Mouse (Mus musculus) stomach, embryonic 14.5 days (tissue): ENCODE results near the gene Dpp9. TPM values are rescaled to one million over a fixed set of nuclear protein-coding genes. Genes with fewer than 3 reads are reported as not detected.

Source experiments
- ATAC-seq: fragments of 200-750 bp; cut with Nextera tagmentation; 2 replicates; pipeline ENCODE4 v1.8.0; 2017; ENCODE audit warnings: low read depth, moderate TSS enrichment; ENCODE audit not compliant: insufficient number of reproducible peaks, insufficient read depth, low FRiP score
- H3K27ac ChIP-seq: fragments of 300-500 bp; sonication (generic); 2 replicates; pipeline ENCODE4 v1.5.1; 2014; ENCODE audit warnings: mild to moderate bottlenecking, low read length, moderate library complexity, mixed read lengths
- H3K27me3 ChIP-seq: fragments of 300-500 bp; sonication (generic); 2 replicates; pipeline ENCODE4 v1.6.1; 2014; ENCODE audit warnings: low read length, control low read depth, mixed read lengths; ENCODE audit not compliant: control insufficient read depth, insufficient read depth
- H3K36me3 ChIP-seq: fragments of 300-500 bp; sonication (generic); 2 replicates; pipeline ENCODE4 v1.6.1; 2014; ENCODE audit warnings: mild to moderate bottlenecking, control low read depth, low read length, moderate library complexity, mixed read lengths; ENCODE audit not compliant: control insufficient read depth, insufficient read depth
- H3K4me1 ChIP-seq: fragments of 300-500 bp; sonication (generic); 2 replicates; pipeline ENCODE4 v1.6.1; 2014; ENCODE audit warnings: low read length, control low read depth, mixed read lengths; ENCODE audit not compliant: control insufficient read depth, insufficient read depth
- H3K4me2 ChIP-seq: fragments of 300-500 bp; sonication (generic); replicated peaks from 2 replicates; pipeline ENCODE4 v1.6.1; 2014; ENCODE audit warnings: low read depth, low read length, control low read depth
- H3K4me3 ChIP-seq: fragments of 300-500 bp; sonication (generic); 2 replicates; pipeline ENCODE4 v1.5.1; 2014; ENCODE audit warnings: low read depth, low read length, control low read depth
- H3K9ac ChIP-seq: fragments of 300-500 bp; sonication (generic); replicated peaks from 2 replicates; pipeline ENCODE4 v1.6.1; 2014; ENCODE audit warnings: low read depth, mild to moderate bottlenecking, control low read depth, low read length, moderate library complexity, mixed read lengths
- H3K9me3 ChIP-seq: fragments of 300-500 bp; sonication (generic); 2 replicates; pipeline ENCODE4 v1.6.1; 2016; ENCODE audit warnings: low read depth, low read length, control low read depth; ENCODE audit not compliant: control insufficient read depth
- WGBS: fragments of 180-500 bp; shearing (Covaris S2); extraction: QIAGEN DNeasy Blood & Tissue Kit; methylation state at CpG from one replicate; pipeline ENCODE4 v1.1.7; 2014; 5-methylcytosine and 5-hydroxymethylcytosine counted together
- polyA plus RNA-seq: library from polyadenylated mRNA; unstranded; fragments of >200 nt; fragmentation: Nextera tagmentation; extraction: Ambion mirVana; gene quantifications from 2 replicates; pipeline ENCODE4 v1.2.1, GENCODE M21; 2014

Dpp9 gene
- polyA plus RNA-seq, 1 experiment from 2014 or later: 30.2 TPM

DNA sequence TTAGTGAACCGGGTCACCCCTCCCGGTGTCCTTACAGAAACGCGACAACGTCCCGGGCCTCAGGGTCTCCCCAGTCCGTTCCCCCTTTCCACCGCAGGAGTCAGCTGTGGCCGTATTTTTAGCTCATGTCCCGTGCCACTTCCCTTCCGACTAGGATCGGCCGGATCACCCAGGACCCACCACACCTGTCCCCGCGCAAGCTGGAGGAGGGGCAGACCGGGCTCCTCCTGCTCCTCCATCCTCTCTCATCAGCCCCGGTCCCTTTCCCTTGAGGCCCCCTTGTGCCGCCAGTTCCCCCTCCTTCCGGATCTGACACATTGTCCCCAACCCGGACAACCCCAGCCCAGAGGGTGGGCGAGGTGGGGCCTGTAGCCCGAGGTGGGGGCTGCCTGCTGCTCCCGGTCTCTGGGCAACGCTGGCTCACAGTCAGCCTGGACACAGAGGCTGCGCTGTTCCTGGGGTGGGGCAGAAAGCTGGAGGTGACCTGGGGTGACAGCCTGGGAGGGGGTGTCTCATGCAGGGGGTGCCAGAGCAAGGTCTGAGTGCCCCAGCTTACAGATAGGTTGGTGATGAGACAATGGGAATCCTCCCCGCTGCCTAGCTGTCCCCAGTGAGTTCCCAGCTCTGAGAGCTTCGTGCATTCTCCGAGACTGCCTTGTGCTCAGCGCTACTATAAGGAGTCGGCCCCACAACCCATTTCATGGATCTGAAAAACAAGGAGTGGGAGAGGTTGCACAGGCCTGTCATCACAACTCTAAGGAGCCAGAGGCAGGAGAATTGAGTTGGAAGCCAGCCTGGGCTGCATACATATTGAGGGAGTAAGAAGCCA, 69.7 kb downstream of the Dpp9 start:
- Histone ChIP-seq H3K36me3 (no peaks in the 10 kb centered on the region), H3K9ac (no peak overlapping the region), H3K4me2 (peak overlapping the region; percentile 31), H3K4me3 (peak overlapping the region; percentile 20; the same call in 1 of the 2 replicates), H3K27ac (no peak overlapping the region), H3K27me3 (peaks cover 19% of the 10 kb centered on the region), H3K9me3 (no peaks in the 10 kb centered on the region), H3K4me1 (0 out of 2 replicates have a peak, but pooled peaks cover 3% of the 10 kb centered on the region)
- ATAC-seq: no peak
- 3% methylated on average over 30 of the region's 30 CpGs for WGBS

DNA sequence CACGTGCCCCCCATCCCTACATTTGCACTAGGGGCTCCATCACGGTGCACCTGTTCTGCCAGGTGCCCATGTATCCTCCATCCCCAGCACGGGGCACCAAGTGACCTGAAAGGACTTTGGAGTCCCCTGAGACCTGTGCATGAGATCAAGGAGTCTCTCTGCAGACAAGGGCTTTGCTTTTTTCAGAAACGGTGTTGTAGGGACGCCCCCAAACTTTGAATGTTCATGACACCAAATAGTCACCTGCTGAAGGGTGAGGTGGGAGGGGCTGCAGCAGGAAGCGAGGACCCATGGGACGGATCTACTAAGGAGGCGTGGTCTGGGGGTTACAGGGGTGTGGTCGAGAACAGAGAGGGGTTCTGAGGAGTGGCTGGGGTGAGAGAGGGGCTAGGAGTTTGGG, 70.4 kb downstream of the Dpp9 start:
- Histone ChIP-seq H3K4me3 (peak overlapping the region; percentile 20; the same call in 1 of the 2 replicates), H3K36me3 (no peaks in the 10 kb centered on the region), H3K9ac (no peak overlapping the region), H3K4me2 (peak overlapping the region; percentile 31), H3K27ac (no peak overlapping the region), H3K4me1 (no peaks in the 10 kb centered on the region), H3K27me3 (peaks cover 19% of the 10 kb centered on the region), H3K9me3 (no peaks in the 10 kb centered on the region)
- WGBS: 21% methylated on average over 9 of the region's 9 CpGs
- ATAC-seq: no peak

DNA sequence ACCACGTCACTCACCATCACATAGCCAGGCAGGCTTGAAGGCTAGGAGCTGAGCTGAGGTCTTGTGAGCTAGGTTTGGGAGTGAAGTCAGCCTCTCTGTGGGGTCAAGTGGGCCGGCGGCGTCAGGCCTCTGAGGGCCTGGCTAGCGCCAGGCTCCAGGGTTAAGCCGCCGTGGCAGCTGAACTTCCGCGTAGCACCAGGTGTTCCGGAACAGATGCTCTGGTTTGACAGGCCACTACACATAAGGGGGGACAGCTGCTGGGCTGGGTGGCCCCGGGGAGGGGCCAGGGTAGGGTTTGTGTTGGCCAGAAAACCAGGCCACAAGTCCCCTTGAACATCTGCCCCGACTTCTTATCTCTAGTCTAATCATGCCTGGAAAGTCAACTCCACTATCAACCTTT, 71.3 kb downstream of the Dpp9 start:
- peaks cover 19% of the 10 kb centered on the region for H3K27me3 ChIP-seq
- H3K4me3 ChIP-seq: no peak overlapping the region
- 0 out of 2 replicates have a peak, but pooled peaks cover under 1% of the 10 kb centered on the region for H3K4me1 ChIP-seq
- 47% methylated on average over 12 of the region's 12 CpGs for WGBS
- no peak overlapping the region for H3K4me2 ChIP-seq
- ATAC-seq: no peak
- no peak overlapping the region for H3K27ac ChIP-seq
- no peak overlapping the region for H3K9ac ChIP-seq
- H3K36me3 ChIP-seq: no peaks in the 10 kb centered on the region
- H3K9me3 ChIP-seq: no peaks in the 10 kb centered on the region

DNA sequence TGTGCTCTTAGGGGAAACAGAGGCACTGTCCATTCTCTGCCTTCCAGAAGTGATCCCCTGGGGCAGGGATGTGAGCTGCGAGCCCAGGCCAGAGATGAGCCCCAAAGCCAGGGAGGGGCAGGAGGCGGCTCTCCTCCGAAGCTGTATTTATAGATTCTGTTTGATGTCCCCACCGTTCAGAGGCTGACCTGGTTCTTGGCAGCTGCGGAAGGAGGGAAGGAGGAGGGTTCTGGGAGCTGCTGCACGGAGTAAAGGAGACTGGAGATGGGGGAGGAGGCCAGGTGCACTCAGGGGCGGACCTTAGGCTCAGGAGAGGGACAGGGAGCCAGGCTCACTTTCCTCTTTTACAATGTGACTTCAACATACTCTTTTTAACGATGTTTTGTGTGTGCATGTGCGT, 72.6 kb downstream of the Dpp9 start:
- H3K4me3 ChIP-seq: no peak overlapping the region
- peaks cover 8% of the 10 kb centered on the region; the same call in 1 of the 2 replicates for H3K4me1 ChIP-seq
- no peaks in the 10 kb centered on the region for H3K9me3 ChIP-seq
- H3K27me3 ChIP-seq: peaks cover 27% of the 10 kb centered on the region
- no peak overlapping the region for H3K27ac ChIP-seq
- no peaks in the 10 kb centered on the region for H3K36me3 ChIP-seq
- H3K4me2 ChIP-seq: no peak overlapping the region
- ATAC-seq: no peak
- WGBS: 26% methylated on average over 9 of the region's 9 CpGs
- no peak overlapping the region for H3K9ac ChIP-seq

DNA sequence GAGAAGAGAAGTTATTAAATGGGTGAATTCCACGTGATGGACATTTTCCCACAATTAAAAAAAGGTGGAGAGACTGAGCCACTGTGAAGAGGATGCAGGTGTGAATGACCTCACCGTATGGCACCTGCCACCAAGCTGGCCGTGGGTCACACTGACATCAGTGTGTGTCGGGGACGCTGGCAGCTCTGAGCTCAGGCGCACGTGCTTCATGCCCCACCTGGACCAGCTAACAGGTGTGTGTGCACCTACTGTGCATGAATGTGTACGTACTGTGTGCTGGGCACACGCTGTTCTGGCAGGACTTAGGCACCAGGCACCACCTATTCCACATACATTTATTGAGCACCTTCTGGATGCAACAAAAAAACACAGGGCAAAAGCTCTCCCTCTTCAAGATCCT, 74.2 kb downstream of the Dpp9 start:
- Histone ChIP-seq H3K4me2 (no peak overlapping the region), H3K9ac (no peak overlapping the region), H3K27me3 (peaks cover 38% of the 10 kb centered on the region), H3K4me1 (peaks cover 11% of the 10 kb centered on the region; the same call in 1 of the 2 replicates), H3K36me3 (no peaks in the 10 kb centered on the region), H3K4me3 (no peak overlapping the region), H3K9me3 (no peaks in the 10 kb centered on the region), H3K27ac (no peak overlapping the region)
- ATAC-seq: no peak
- 68% methylated on average over 9 of the region's 9 CpGs for WGBS

DNA sequence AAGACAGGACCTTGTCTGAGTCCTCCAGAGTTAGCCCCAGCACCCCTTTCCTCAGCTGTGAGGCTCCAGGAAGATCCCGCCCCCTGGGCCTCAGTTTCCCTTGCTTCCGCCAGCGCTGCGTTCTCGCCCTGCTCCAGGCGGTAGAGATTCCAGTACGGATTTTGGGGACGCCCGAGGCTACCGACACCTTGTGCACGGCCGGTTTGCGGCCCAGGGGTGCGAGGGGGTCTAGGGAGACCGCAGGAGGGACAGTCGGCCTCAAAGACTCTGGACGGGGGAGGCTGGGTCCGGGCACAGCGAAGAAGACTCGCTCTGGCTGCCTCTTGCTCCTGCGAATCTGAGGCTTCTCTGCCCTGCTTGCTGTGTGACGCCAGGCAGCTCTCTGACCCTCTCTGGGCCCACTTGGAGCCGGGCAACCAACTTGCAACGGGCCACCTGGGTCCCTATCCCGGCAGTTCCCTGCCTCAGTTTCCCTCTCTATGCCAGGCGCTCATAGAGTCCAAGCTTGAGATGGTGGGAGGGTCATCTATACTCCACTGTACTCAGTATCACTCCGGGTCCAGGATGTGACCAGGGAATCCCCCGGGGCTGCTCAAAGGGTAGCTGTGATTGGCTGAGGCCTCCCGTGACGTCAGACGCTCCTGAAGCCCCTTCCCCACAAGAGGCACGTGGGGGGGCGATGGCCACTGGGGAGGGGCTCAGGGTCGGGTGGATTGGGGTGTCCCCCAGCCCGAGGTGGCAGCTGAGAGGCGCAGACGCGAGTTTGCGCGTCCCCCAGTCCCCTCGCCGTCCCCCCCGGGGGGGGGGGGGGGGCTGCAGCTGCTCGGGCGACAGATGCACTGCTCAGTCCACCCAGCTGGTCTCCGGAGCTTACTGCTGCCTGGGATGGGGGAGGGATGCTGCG, 76.8 kb downstream of the Dpp9 start:
- Histone ChIP-seq H3K9ac (0 out of 2 replicates have a peak overlapping the region, but pooled peaks have one; percentile 18), H3K4me2 (peak overlapping the region; percentile 70), H3K36me3 (no peaks in the 10 kb centered on the region), H3K27ac (no peak overlapping the region), H3K4me1 (peaks cover 15% of the 10 kb centered on the region; the same call in 1 of the 2 replicates), H3K4me3 (peak overlapping the region; percentile 35), H3K9me3 (no peaks in the 10 kb centered on the region), H3K27me3 (peaks cover 28% of the 10 kb centered on the region)
- peak; percentile 19; the same call in 1 of the 2 replicates for ATAC-seq
- under 1% methylated on average over 41 of the region's 47 CpGs for WGBS

DNA sequence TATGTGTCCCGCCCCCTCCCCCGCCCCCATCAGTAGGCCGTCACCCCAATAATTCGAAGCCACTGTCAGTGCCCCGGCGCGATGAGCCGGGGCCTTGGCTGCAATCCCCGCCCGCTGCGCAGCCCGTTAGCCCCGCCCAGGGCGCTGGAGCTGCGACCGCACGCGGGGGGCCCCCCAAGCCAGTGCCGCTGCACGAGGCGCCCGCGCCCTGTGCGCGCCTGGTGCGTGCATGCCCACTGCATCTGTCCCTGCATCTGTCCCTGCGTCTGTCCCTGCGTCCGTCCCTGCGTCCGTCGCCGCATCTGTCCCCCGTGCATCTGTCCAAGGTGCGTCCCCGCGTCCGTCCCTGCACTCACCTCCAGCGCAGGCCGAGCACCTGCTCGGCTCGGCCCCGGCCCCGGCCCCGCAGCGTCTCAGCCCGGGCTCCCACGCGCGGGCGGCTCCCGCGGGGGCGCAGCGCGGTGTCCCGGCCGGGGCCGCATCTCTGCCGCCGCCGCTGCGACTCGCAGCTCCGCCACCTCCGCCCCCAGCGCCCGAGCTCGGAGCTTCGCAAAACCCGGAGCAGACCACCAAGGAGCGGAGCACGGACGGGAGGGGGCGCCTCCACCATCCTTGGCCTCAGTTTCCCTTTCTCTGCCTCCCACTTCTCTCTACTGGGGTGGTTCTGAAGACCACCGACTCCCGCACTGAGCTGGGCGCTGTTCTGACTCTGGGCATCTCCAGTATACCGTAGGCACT, 78.7 kb downstream of the Dpp9 start, which contains the start of gene Sema6b:
Gene Sema6b (minus strand): TSS at position 486 of the 738 bp plus-strand sequence.
- Histone ChIP-seq H3K36me3 (no peaks in the 10 kb centered on the region), H3K9me3 (no peaks in the 10 kb centered on the region), H3K4me1 (peaks cover 15% of the 10 kb centered on the region; the same call in 1 of the 2 replicates), H3K4me2 (peak within 1 kb of the TSS; percentile 100), H3K27me3 (peaks cover 28% of the 10 kb centered on the region), H3K27ac (no peak within 1 kb of the TSS), H3K4me3 (peak within 1 kb of the TSS; percentile 68), H3K9ac (no peak within 1 kb of the TSS)
- 0 out of 2 replicates have a peak, but pooled peaks have one; percentile 3 for ATAC-seq
- WGBS: 2% methylated on average over 78 of the region's 79 CpGs
